Mouse (Mus musculus) heart, adult 11 months (tissue): ENCODE results near the gene Stat6.

Experiments
- DNase-seq: peaks from one replicate; pipeline ENCODE4 v3.0.0; 2022

The Stat6 gene

DNA sequence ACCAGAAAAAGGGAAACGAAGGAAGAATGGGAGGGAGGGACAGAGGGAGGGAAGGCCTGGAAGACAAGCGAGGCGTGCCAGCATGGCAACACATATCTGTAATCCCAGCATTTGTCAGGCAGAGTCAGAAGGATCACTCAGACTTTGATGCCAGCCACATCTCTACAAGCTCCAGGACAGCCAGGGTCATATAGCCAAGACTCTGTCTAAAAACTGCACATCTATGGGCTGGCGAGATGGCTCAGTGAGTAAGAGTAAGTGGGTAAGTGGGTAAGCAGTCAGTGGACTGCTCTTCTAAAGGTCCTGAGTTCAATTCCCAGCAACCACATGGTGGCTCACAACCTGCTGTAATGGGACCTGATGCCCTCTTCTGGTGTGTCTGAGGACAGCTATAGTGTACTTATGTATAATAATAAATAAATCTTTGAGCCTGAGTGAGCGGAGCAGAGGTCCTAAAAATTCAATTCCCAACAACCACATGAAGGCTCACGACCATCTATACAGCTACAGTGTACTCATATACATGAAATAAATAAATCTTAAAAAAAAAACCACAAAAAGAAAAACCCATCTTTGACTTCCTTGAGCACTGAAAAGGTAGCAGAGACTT is 31.4 kb downstream of the Stat6 start:
- peak; percentile 92 for DNase-seq

DNA sequence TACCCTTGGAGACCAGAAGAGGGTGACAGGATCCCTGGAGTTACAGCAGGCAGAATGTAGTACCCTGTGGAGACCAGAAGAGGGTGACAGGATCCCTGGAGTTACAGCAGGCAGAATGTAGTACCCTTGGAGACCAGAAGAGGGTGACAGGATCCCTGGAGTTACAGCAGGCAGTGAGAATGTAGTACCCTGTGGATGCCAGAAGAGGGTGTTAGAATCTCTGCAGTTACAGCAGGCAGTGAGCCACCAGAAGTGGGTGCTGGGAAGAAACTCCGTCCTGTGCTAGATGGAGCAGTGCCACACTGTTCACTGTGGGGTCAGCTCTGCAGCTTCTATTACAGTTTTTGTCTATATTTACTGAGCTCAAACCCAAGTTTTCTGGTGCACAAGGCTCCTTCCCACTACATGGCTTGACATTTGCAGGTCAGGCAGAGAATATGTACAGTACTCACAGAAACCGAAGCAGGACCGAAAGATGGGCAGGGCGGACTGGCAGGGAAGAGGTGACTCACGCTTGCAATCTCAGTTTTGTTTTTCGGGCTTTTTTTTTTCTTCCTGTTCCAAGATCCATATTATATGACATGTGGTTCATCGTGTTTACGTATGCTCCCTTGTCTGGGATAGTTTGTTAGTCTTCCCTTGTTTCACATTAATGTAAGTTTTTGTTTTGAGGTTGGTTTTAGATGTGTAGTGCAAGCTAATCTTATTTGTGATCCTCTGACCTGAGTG is 32.2 kb downstream of the Stat6 start:
- peak; percentile 99 for DNase-seq

DNA sequence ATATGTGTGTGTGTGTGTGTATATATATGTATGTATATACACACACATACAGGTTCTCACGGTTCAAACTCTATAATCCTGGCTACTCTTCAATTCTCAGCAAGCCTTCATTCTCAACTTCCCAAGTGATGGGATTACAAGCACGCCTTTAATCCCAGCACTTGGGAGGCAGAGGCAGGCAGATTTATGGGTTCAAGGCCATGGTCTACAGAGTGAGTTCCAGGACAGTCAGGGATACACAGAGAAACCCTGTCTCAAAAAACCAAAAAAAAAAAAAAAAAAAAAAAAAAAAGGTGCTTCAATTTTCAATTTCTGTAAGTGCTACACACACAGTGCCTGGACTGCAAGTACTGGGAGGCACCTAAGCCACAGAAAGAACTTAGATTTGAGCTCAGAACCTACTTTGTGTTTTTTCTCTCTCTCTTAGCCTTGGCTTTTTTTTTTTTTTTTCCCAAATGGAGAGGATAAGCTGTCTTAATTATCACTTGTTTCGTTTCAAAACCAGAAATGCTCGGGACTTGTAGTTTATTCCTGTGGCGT is 33.1 kb downstream of the Stat6 start:
- DNase-seq: peak; percentile 61

- peak; percentile 100 for DNase-seq
These were observed 34.1 kb downstream of the Stat6 start for GRCm38 (mm10) chr10:127676691-127677548.

GRCm38 (mm10) chr10:127677591-127678336 is 35.0 kb downstream of the Stat6 start:
- DNase-seq: peak; percentile 96

DNA sequence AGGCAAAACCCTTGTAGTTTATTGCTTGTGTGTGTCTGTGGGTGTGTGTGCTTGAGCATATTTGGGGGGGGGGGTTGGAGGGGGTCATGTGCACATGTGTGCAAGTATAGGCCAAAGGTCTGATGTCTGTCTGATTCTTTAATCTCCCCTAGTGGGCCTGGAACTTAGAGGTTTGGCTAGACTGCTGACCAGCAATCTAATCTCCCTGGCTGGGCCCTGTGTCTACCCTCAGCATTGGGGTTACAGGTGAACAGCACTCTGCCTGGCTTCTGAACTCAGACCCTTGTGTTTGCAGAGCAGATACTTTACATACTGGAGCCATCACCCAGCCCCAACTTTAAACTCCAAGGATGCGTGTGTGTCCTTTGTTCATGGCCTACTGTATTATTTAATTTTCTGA is 36.4 kb downstream of the Stat6 start:
- DNase-seq: peak; percentile 68

GRCm38 (mm10) chr10:127679881-127680280 is 37.1 kb downstream of the Stat6 start:
- DNase-seq: peak; percentile 77

DNA sequence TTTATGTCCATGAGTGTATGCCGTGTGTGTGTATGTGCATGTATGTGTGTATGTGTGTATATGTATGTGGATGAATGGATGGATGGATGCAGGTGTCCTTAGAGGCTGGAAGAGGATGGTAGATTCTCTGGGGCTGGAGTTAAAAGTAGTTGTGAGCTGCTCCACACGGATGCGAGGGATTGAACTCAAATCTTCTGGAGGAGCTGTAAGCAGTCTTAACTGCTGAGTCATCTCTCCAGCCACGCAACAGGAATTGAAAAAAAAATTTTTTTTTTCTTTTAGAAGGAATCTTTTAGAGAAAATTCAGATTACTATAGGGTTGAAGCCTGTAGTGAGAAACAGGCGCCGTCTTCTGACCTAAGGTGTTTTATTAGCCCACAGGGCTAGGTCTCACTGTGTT is 40.1 kb downstream of the Stat6 start:
- DNase-seq: no peak

- DNase-seq: no peak
These were observed 48.3 kb downstream of the Stat6 start for GRCm38 (mm10) chr10:127691053-127691452.

DNA sequence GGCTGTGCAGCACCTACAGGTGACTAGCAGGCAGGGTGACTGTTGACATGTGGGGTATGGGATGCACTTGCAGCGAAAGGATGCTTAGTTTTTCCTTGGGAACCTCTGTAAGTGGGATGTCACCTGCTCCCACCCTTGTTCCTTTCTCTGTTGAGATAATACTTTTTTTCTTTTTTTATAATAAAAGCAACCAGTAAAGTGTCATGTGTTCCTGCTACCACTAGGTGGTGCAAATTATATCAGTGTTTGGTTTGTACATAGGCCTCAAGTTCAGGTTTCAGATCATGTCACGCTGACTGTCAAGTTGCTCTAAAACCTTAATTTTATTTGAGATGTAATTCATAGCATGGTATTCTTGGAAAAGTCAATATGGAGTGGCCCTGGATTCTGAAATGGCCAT is 51.9 kb downstream of the Stat6 start:
- DNase-seq: no peak

DNA sequence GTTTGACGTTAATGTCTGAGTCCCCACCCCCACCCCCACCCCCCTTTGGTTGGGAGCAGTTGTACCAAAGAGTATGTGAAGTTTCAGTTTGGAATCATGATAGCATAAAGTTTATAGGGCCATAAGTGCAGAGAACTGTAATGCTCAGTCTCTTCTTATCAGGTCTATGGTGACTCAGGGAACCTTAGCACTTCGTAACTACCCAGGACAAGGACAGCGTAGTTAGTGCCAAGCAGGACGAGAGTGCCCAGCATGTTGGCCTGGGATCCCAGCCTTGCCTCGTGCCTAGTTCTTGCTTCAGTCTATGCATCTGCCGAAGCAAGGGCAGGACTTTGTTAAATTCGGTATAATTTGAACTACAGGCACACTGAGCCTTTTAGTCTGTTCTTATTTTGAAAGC is 53.0 kb downstream of the Stat6 start:
- DNase-seq: no peak

- DNase-seq: no peak
These were observed 56.2 kb downstream of the Stat6 start for GRCm38 (mm10) chr10:127698966-127699365.

- DNase-seq: no peak
These were observed 60.5 kb downstream of the Stat6 start for GRCm38 (mm10) chr10:127703299-127703698.

GRCm38 (mm10) chr10:127704293-127704692 is 61.5 kb downstream of the Stat6 start:
- DNase-seq: no peak

GRCm38 (mm10) chr10:127704766-127705220 is 62.0 kb downstream of the Stat6 start, which contains the start of gene Myo1a:
Myo1a (plus strand) TSS chr10:127705170.
- DNase-seq: no peak

DNA sequence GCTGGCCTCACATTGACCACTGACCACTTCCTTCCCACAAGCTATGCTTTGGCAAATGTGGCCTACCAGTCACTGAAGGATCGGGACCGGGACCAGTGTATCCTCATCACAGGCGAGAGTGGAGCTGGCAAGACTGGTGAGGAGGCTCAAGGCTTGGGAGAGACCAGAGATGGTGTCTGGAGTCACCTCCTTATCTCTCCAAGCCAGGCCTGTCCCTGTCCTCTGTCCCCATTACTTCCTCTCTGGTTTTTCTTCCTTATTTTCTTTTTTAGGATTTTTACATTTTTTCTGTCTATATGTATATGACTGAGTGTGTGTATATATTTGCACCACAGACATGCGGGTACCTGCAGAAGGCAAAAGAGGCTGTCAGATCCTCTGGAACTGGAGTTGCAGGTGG is 63.0 kb downstream of the Stat6 start:
- DNase-seq: no peak

DNA sequence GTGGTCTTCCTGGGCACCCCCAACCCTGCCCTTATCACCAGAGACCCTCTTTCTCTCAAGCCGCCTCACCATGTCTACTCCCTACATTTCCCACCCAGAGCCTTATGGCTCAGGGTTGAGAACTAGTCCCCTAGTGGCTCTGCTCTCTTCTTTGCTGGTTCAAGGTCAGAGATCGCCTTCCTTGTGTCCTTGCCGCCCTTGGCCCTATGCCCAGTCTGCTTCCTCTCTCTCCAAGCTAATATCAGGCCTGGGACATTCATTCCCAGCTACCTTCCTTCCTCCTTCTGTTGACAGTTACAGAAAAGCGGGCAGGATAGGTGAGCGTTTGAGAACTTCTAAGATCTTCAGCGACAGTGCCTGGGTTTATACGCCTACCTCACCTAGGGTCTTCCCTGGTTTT is 64.9 kb downstream of the Stat6 start:
- DNase-seq: no peak

DNA sequence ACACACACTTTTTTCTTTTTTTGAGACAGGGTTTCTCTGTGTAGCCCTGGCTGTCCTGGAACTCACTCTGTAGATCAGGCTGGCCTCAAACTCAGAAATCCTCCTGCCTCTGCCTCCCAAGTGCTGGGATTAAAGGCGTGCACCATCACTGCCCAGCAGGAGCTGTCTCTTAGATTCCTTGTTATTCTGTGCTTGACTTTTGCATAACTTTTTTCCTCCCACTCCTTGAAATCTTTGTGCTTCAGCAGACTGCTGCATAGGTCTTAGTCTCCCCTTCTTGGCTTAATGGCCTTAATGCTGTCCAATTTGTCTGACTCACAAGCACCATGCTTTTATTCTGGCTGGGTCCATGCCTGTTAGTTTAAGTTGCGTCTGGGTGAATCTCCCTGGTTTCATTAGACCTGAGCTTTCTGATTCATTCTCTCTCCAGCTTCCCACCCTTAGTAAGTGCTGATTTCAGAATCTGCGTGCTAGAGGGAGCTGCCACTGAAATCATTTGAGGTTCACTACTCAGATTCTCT is 66.1 kb downstream of the Stat6 start:
- DNase-seq: no peak

- no peak for DNase-seq
These were observed 67.5 kb downstream of the Stat6 start for GRCm38 (mm10) chr10:127710331-127710730.
